Mouse (Mus musculus): ENCODE measurements around the gene Cd3e.

DNA sequence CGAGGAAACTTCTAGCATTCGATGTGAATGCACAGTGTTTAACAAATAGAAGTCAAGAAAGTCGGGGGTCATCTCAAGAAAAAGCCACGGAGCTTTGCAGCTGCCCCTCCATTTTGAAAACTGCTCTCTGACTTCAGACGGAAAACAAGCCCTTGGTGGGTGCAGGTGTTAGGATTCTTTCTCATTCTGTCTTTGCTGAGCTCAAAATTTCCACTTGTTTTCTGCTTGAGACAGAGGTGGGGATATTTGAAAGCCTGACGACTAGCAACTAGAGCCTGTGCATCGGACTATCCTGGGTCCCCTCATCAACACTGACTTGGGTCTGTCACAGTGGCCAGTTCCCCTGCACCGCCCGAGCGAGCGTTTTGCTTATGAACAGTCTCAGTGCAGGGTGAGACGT is 2.0 kb downstream of the Cd3e start:
- no peak for TF ChIP-seq CTCF (IDR thresholded peaks at IDR 0.05; ENCODE audit: low read depth)
- no peak for TF ChIP-seq EP300 (optimal IDR thresholded peaks at IDR 0.05)
